Mouse (Mus musculus): ENCODE measurements around the gene Cdc6.
"Not testable (repeated sequence)": the region's sequence is repeated elsewhere in the genome, so short reads cannot be mapped to it uniquely, and the experiment has no call there.

Cdc6 gene

GRCm38 (mm10) chr11:98930773-98931512 is 23.3 kb downstream of the Cdc6 start:
- DNase-seq (ENCODE audit: low read depth in 2 of 2, low spot score in 2 of 2) = no peak

- no peak for DNase-seq (ENCODE audit: low read depth in 2 of 2, low spot score in 2 of 2)
Observed at GRCm38 (mm10) chr11:98931513-98932292, 24.1 kb downstream of the Cdc6 start.

GRCm38 (mm10) chr11:98932293-98933091 is 24.9 kb downstream of the Cdc6 start:
- DNase-seq (ENCODE audit: low read depth in 2 of 2, low spot score in 2 of 2) = no peak

GRCm38 (mm10) chr11:98933151-98933550 is 25.6 kb downstream of the Cdc6 start:
- DNase-seq (ENCODE audit: low read depth in 2 of 2, low spot score in 2 of 2) = peak; percentile 34 to 44

- not testable (repeated sequence) for DNase-seq (ENCODE audit: low read depth in 2 of 2, low spot score in 2 of 2)
Observed at GRCm38 (mm10) chr11:98933847-98934246, 26.2 kb downstream of the Cdc6 start.

- DNase-seq (ENCODE audit: low read depth in 2 of 2, low spot score in 2 of 2) = no peak
Observed at GRCm38 (mm10) chr11:98934367-98934766, 26.8 kb downstream of the Cdc6 start.

GRCm38 (mm10) chr11:98935123-98935522 is 27.5 kb downstream of the Cdc6 start:
- no peak for DNase-seq (ENCODE audit: low read depth in 2 of 2, low spot score in 2 of 2)

GRCm38 (mm10) chr11:98936170-98936569 is 28.6 kb downstream of the Cdc6 start:
- DNase-seq (ENCODE audit: low read depth in 2 of 2, low spot score in 2 of 2) = no peak

- DNase-seq (ENCODE audit: low read depth in 2 of 2, low spot score in 2 of 2) = no peak
Observed at GRCm38 (mm10) chr11:98936606-98937409, 29.2 kb downstream of the Cdc6 start.

GRCm38 (mm10) chr11:98937410-98937913 is 29.9 kb downstream of the Cdc6 start:
- DNase-seq (ENCODE audit: low read depth in 2 of 2, low spot score in 2 of 2) = peak; percentile 74 to 79

GRCm38 (mm10) chr11:98937914-98938694 is 30.5 kb downstream of the Cdc6 start:
- peak; percentile 45 to 51 for DNase-seq (ENCODE audit: low read depth in 2 of 2, low spot score in 2 of 2)

GRCm38 (mm10) chr11:98938701-98939083 is 31.1 kb downstream of the Cdc6 start:
- no peak for DNase-seq (ENCODE audit: low read depth in 2 of 2, low spot score in 2 of 2)

- DNase-seq (ENCODE audit: low read depth in 2 of 2, low spot score in 2 of 2) = peak; percentile 62 to 64
Observed at GRCm38 (mm10) chr11:98939084-98939952, 31.7 kb downstream of the Cdc6 start.

GRCm38 (mm10) chr11:98939953-98940641 is 32.5 kb downstream of the Cdc6 start:
- DNase-seq (ENCODE audit: low read depth in 2 of 2, low spot score in 2 of 2) = no peak

- DNase-seq (ENCODE audit: low read depth in 2 of 2, low spot score in 2 of 2) = no peak
Observed at GRCm38 (mm10) chr11:98940776-98941175, 33.2 kb downstream of the Cdc6 start.

GRCm38 (mm10) chr11:98941341-98941825 is 33.8 kb downstream of the Cdc6 start:
- no peak for DNase-seq (ENCODE audit: low read depth in 2 of 2, low spot score in 2 of 2)

GRCm38 (mm10) chr11:98941826-98942550 is 34.4 kb downstream of the Cdc6 start:
- peak; percentile 96 for DNase-seq (ENCODE audit: low read depth in 2 of 2, low spot score in 2 of 2)

All from CD8-positive naive resting alpha-beta T cell, adult 2 months (primary cell).